ENCODE assay signal across 15 mouse cellular contexts in genomic region chr11:53800036-53800435, GRCm38 (mm10). TPM values are rescaled to one million over a fixed set of nuclear protein-coding genes. Genes with fewer than 3 reads are reported as not detected.
"Had no signal": no experiment of that assay in that cellular context is flagged by ENCODE, and none has a peak within 500 bp of the region (broad histone marks: within the 10 kb centered on the region; RNA-seq: fewer than 3 reads in every experiment).

No protein-coding gene starts in this region.

- H3K4me1 ChIP-seq: midbrain, embryonic 12.5 days had no signal

- H3K4me3 ChIP-seq: left cerebral cortex, adult 2 months; limb, embryonic 10.5 days; lung, embryonic 15.5 days; megakaryocyte, embryonic 14.5 days; midbrain, embryonic 12.5 days; neural tube, embryonic 13.5 days had no signal

- H3K36me3 ChIP-seq: limb, embryonic 10.5 days; lung, embryonic 15.5 days; midbrain, embryonic 12.5 days; neural tube, embryonic 13.5 days had no signal

- DNase-seq: kidney, adult 8-10 months; kidney, postnatal 25 days; lung, postnatal 14 days; right cerebral cortex, postnatal 14 days; thymus, postnatal 4 days had no signal

- H3K4me2 ChIP-seq: liver, embryonic 11.5 days; lung, embryonic 15.5 days; midbrain, embryonic 12.5 days; neural tube, embryonic 13.5 days had no signal

- H3K9me3 ChIP-seq: limb, embryonic 10.5 days; lung, embryonic 15.5 days; megakaryocyte, embryonic 14.5 days; midbrain, embryonic 12.5 days; neural tube, embryonic 13.5 days had no signal

- ATAC-seq: midbrain, embryonic 16.5 days had no signal

- H3K9ac ChIP-seq: lung, embryonic 15.5 days; midbrain, embryonic 12.5 days; neural tube, embryonic 13.5 days had no signal

- H3K27ac ChIP-seq: left cerebral cortex, adult 2 months; limb, embryonic 10.5 days; lung, embryonic 15.5 days; macrophage; midbrain, embryonic 12.5 days; neural tube, embryonic 13.5 days; stomach, postnatal 0 days had no signal

- H3K27me3 ChIP-seq: lung, embryonic 15.5 days; megakaryocyte, embryonic 14.5 days; midbrain, embryonic 12.5 days; neural tube, embryonic 13.5 days had no signal

RNA-seq across cellular contexts. Expression of gene Gm17334, which starts 27.0 kb away (rescaled TPM):
- polyA plus RNA-seq: limb, embryonic 10.5 days; liver, embryonic 11.5 days; macrophage; midbrain, embryonic 12.5 days; midbrain, embryonic 16.5 days; neural tube, embryonic 13.5 days had no signal
